In genomic region chr16:18047660-18048059, GRCm38 (mm10) we compare ENCODE assay signal across 8 mouse cellular contexts. TPM values are rescaled to one million over a fixed set of nuclear protein-coding genes. Genes with fewer than 3 reads are reported as not detected.
DNase-seq lines count a peak whose midpoint lies in the region; ATAC-seq and TF ChIP-seq lines count a peak whose summit lies in the region.

No protein-coding gene starts in this region.

- peak; percentile 71 for TF ChIP-seq RAD21 in CH12.LX (IDR thresholded peaks at IDR 0.05; ENCODE audit: low read depth, low read length)

- TF ChIP-seq EP300 in CH12.LX (IDR thresholded peaks at IDR 0.05; ENCODE audit: low read length) = no peak

- dilution Hi-C loops in CH12.LX (cut with MboI; ENCODE audit: extremely low pct_ligation_motif_present, extremely low pct_unique_long_range_greater_than_20kb, low sequenced_read_pairs) = no loop called here

- H3K36me3 ChIP-seq in kidney, embryonic 15.5 days = no peaks in the 10 kb centered on the region
- H3K36me3 ChIP-seq in CH12.LX (replicated peaks in 1 of 2; ENCODE audit: control insufficient read depth in 1 of 2, insufficient read depth in 1 of 2, low read length in 1 of 2) = no peaks in the 10 kb centered on the region
- no peaks in the 10 kb centered on the region for H3K36me3 ChIP-seq in midbrain, postnatal 0 days (ENCODE audit: insufficient read depth, low read length)

- no peaks in the 10 kb centered on the region for H3K79me2 ChIP-seq in CH12.LX (replicated peaks; ENCODE audit: control insufficient read depth, extremely low read depth, insufficient read depth, poor library complexity, severe bottlenecking)

- no peak overlapping the region for H3K27ac ChIP-seq in kidney, embryonic 15.5 days
- no peak overlapping the region for H3K27ac ChIP-seq in CH12.LX (ENCODE audit: insufficient read depth, low read depth)
- H3K27ac ChIP-seq in midbrain, postnatal 0 days (ENCODE audit: low read depth, low read length) = no peak overlapping the region

- H3K9me3 ChIP-seq in kidney, embryonic 15.5 days (replicated peaks) = no peaks in the 10 kb centered on the region
- peaks cover 2% of the 10 kb centered on the region for H3K9me3 ChIP-seq in CH12.LX (replicated peaks; ENCODE audit: low read length)
- H3K9me3 ChIP-seq in midbrain, postnatal 0 days (ENCODE audit: low read length) = no peaks in the 10 kb centered on the region

- no peak overlapping the region for H3K9ac ChIP-seq in kidney, embryonic 15.5 days
- H3K9ac ChIP-seq in CH12.LX (ENCODE audit: insufficient read depth, low read depth) = no peak overlapping the region
- H3K9ac ChIP-seq in midbrain, postnatal 0 days (replicated peaks; ENCODE audit: low read length, poor library complexity, severe bottlenecking) = no peak overlapping the region

- peak; percentile 72 to 90 for TF ChIP-seq CTCF in CH12.LX (conservative IDR thresholded peaks at IDR 0.05 in 1 of 2, IDR thresholded peaks at IDR 0.05 in 1 of 2; ENCODE audit: low read depth in 2 of 2, low read length in 2 of 2)
- peak; percentile 80 for TF ChIP-seq CTCF in midbrain, postnatal 0 days (IDR thresholded peaks at IDR 0.05)

- peak; percentile 40 for DNase-seq in kidney, adult 18-20 months
- DNase-seq in CH12.LX (ENCODE audit: extremely low read depth) = peak; percentile 71
- DNase-seq in c-Kit-positive CD71-negative TER-119-negative erythroid progenitor cells, embryonic 14.5 days (ENCODE audit: low read depth) = peak; percentile 56
- DNase-seq in heart, postnatal 14 days = peak; percentile 25 to 58
- peak; percentile 36 for DNase-seq in large intestine, adult 2 months (ENCODE audit: low read depth, low spot score)
- DNase-seq in midbrain, postnatal 0 days (ENCODE audit: low spot score) = peak; percentile 73
- DNase-seq in spleen, postnatal 14 days (ENCODE audit: low spot score in 2 of 2) = no peak

- no peak overlapping the region for H3K4me3 ChIP-seq in kidney, embryonic 15.5 days (replicated peaks)
- no peak overlapping the region for H3K4me3 ChIP-seq in CH12.LX (replicated peaks in 1 of 3; ENCODE audit: low read depth in 2 of 3, low read length in 2 of 3, poor library complexity in 1 of 3)
- no peak overlapping the region for H3K4me3 ChIP-seq in midbrain, postnatal 0 days (ENCODE audit: low read depth, low read length)

- intact Hi-C loops in heart, postnatal 14 days (cut with DNase I) = loop anchor here (1.0 to 5.0 kb wide), 3 partner anchors 16 to 135 kb away; partner anchors contain the start of genes Ess2 and Slc25a1

- TF ChIP-seq POLR2A in CH12.LX (IDR thresholded peaks at IDR 0.05; ENCODE audit: low read depth, low read length) = no peak

- in situ Hi-C loops in CH12.LX (cut with MboI; ENCODE audit: low pct_ligation_motif_present, low pct_unique_long_range_greater_than_20kb, low sequenced_read_pairs) = no loop called here

- H3K27me3 ChIP-seq in kidney, embryonic 15.5 days = peaks cover 3% of the 10 kb centered on the region; the same call in 1 of the 2 replicates
- peaks cover 70% of the 10 kb centered on the region for H3K27me3 ChIP-seq in CH12.LX (replicated peaks)
- no peaks in the 10 kb centered on the region; the same call in 1 of the 2 replicates for H3K27me3 ChIP-seq in midbrain, postnatal 0 days (ENCODE audit: insufficient read depth, low read length)

- no peak overlapping the region for H3K4me2 ChIP-seq in kidney, embryonic 15.5 days
- no peak overlapping the region for H3K4me2 ChIP-seq in CH12.LX (ENCODE audit: insufficient read depth, low read depth, poor library complexity, severe bottlenecking)
- H3K4me2 ChIP-seq in midbrain, postnatal 0 days (ENCODE audit: low read depth, low read length, poor library complexity, severe bottlenecking) = no peak overlapping the region

- H3K4me1 ChIP-seq in kidney, embryonic 15.5 days = peaks cover 6% of the 10 kb centered on the region
- H3K4me1 ChIP-seq in CH12.LX (ENCODE audit: control insufficient read depth in 1 of 2, insufficient read depth in 2 of 2) = peaks cover 6 to 16% of the 10 kb centered on the region in 2 experiments
- no peaks in the 10 kb centered on the region for H3K4me1 ChIP-seq in midbrain, postnatal 0 days (ENCODE audit: insufficient read depth, low read length)

- WGBS in kidney, embryonic 15.5 days = 5% methylated on average over 3 of the region's 3 CpGs
- 2% methylated on average over 3 of the region's 3 CpGs for WGBS in large intestine, adult 2 months
- 4% methylated on average over 3 of the region's 3 CpGs for WGBS in midbrain, postnatal 0 days

- ATAC-seq in kidney, embryonic 15.5 days (replicated peaks; ENCODE audit: low FRiP score) = no peak
- ATAC-seq in midbrain, postnatal 0 days (ENCODE audit: low FRiP score) = peak; percentile 62

TF ChIP-seq in CH12.LX, 34 proteins besides CTCF, POLR2A, EP300 and RAD21:
- TF ChIP-seq TCF12 (IDR thresholded peaks at IDR 0.05; ENCODE audit: low read depth, low read length) = no peak
- TF ChIP-seq ZKSCAN1 (IDR thresholded peaks at IDR 0.05; ENCODE audit: borderline replicate concordance, low read depth, low read length) = no peak
- no peak for TF ChIP-seq JUND (conservative IDR thresholded peaks at IDR 0.05; ENCODE audit: low read depth, low read length)
- TF ChIP-seq KAT2A (IDR thresholded peaks at IDR 0.05; ENCODE audit: insufficient replicate concordance, low read length) = no peak
- no peak for TF ChIP-seq CHD1 (IDR thresholded peaks at IDR 0.05; ENCODE audit: low read depth, low read length)
- TF ChIP-seq E2F4 (IDR thresholded peaks at IDR 0.05; ENCODE audit: insufficient replicate concordance, low read depth, low read length) = no peak
- no peak for TF ChIP-seq USF2 (conservative IDR thresholded peaks at IDR 0.05; ENCODE audit: low read depth, low read length)
- no peak for TF ChIP-seq CHD2 (IDR thresholded peaks at IDR 0.05; ENCODE audit: low read length)
- no peak for TF ChIP-seq MYC (IDR thresholded peaks at IDR 0.05; ENCODE audit: low read depth, low read length)
- peak; percentile 74 for TF ChIP-seq SMC3 (IDR thresholded peaks at IDR 0.05; ENCODE audit: low read depth, low read length)
- no peak for TF ChIP-seq USF1 (IDR thresholded peaks at IDR 0.05; ENCODE audit: low read depth, low read length)
- TF ChIP-seq IRF4 (IDR thresholded peaks at IDR 0.05; ENCODE audit: low read depth, low read length) = no peak
- peak; percentile 99 for TF ChIP-seq ZNF384 (IDR thresholded peaks at IDR 0.05; ENCODE audit: low read depth, low read length)

RNA-seq across cellular contexts. Expression of gene Dgcr6, which starts 5.0 kb away (rescaled TPM):
- polyA plus RNA-seq in kidney, embryonic 15.5 days (2015; fragmentation: Nextera tagmentation; extraction: Ambion mirVana) = 93.2 and 105 TPM in 2 replicates
- 38.5 and 41.5 TPM in 2 replicates for total RNA-seq in CH12.LX (2012; rRNA removed)
- total RNA-seq in CH12.LX (2014; rRNA removed) = 13.0 and 14.6 TPM in 2 replicates
- 32.4 and 40.3 TPM in 2 replicates for polyA plus RNA-seq in CH12.LX (2012; ENCODE audit: insufficient read length, low read depth)
- total RNA-seq in heart, postnatal 14 days (2021) = 10 to 100 TPM; 46.4 to 48.0 TPM
- 81.1 and 91.8 TPM in 2 replicates for polyA plus RNA-seq in large intestine, adult 2 months (2012; rRNA removed)
- 64.0 and 68.5 TPM in 2 replicates for total RNA-seq in midbrain, postnatal 0 days (2014; rRNA removed)
- polyA plus RNA-seq in midbrain, postnatal 0 days (2015; fragmentation: Nextera tagmentation; extraction: Ambion mirVana) = 164 and 172 TPM in 2 replicates

RNA-seq across cellular contexts. Expression of gene Prodh, which starts 42.3 kb away (rescaled TPM):
- 19.5 and 20.5 TPM in 2 replicates for polyA plus RNA-seq in kidney, embryonic 15.5 days (2015; fragmentation: Nextera tagmentation; extraction: Ambion mirVana)
- total RNA-seq in CH12.LX (2012; rRNA removed) (13.0 and 17.0 TPM in 2 replicates), CH12.LX (2014; rRNA removed) (1.3 and 2.1 TPM in 2 replicates)
- polyA plus RNA-seq in CH12.LX (2012; ENCODE audit: insufficient read length, low read depth) = 1.4 and 1.7 TPM in 2 replicates
- 10 to 100 TPM; 24.1 to 32.4 TPM for total RNA-seq in heart, postnatal 14 days (2021)
- polyA plus RNA-seq in large intestine, adult 2 months (2012; rRNA removed) = 116 and 128 TPM in 2 replicates
- total RNA-seq in midbrain, postnatal 0 days (2014; rRNA removed) = 11.1 and 14.8 TPM in 2 replicates
- 5.4 and 6.8 TPM in 2 replicates for polyA plus RNA-seq in midbrain, postnatal 0 days (2015; fragmentation: Nextera tagmentation; extraction: Ambion mirVana)

Comparison
In these comparisons a context has a peak if more than half of its experiments do, and no peak if none do; other contexts are left out.
1. DNase-seq: peak in kidney, adult 18-20 months (single experiment), CH12.LX (single experiment), c-Kit-positive CD71-negative TER-119-negative erythroid progenitor cells, embryonic 14.5 days (single experiment), heart, postnatal 14 days (2 of 2), large intestine, adult 2 months (single experiment) and midbrain, postnatal 0 days (single experiment); none in spleen, postnatal 14 days (0 of 2).